Mouse (Mus musculus): Measurements from ENCODE around the gene Cbx1.

DNA sequence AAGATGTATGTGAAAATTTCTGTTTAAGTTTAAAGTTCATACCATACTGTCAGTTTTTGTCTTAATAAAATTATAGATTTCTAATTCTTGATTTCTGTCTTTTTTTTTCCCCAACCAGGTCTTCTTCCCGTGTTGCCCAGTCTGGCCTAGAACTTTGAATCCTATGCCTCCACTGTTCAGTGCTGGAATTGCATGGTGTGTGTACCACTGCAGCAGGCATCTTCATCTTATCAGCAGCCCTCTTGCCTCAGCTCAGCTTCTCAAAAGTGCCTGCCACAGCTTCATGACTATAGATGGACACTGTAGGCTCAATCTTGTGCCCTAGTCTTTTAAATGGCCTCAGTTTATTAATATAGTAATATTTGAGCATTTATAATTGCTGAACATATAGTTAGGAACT is 19.1 kb downstream of the Cbx1 start:
- TF ChIP-seq CTCF (IDR thresholded peaks at IDR 0.05; ENCODE audit: control insufficient read depth, insufficient read depth, insufficient read length) (no peak), FOSL1 (IDR thresholded peaks at IDR 0.05; ENCODE audit: insufficient read depth, low read length, poor library complexity, severe bottlenecking) (no peak), USF1 (IDR thresholded peaks at IDR 0.05; ENCODE audit: low read depth) (no peak), CEBPB (IDR thresholded peaks at IDR 0.05; ENCODE audit: low read depth) (no peak)

Data from C2C12 (cell line).